Mouse (Mus musculus): ENCODE measurements at regions not wholly inside any gene's neighbourhood (a gene's known extent, or its start where the extent isn't known, plus 50 kb on each side); places are given as distances from the start of the nearest gene placed in this dataset.

- TF ChIP-seq POLR2A (IDR thresholded peaks at IDR 0.05; ENCODE audit: borderline replicate concordance, low read depth, low read length), result no peak
- no peak for TF ChIP-seq CTCF (IDR thresholded peaks at IDR 0.05; ENCODE audit: low read depth, low read length)
Observed at GRCm38 (mm10) chr11:20981588-20981987, 109.5 kb upstream of the Peli1 start.
